Mouse (Mus musculus): ENCODE measurements around the gene Gm20388. TPM values are rescaled to one million over a fixed set of nuclear protein-coding genes. Genes with fewer than 3 reads are reported as not detected.

The Gm20388 gene
- total RNA-seq, 2 experiments from 2014 or later = 4.0 TPM; not detected in 1

DNA sequence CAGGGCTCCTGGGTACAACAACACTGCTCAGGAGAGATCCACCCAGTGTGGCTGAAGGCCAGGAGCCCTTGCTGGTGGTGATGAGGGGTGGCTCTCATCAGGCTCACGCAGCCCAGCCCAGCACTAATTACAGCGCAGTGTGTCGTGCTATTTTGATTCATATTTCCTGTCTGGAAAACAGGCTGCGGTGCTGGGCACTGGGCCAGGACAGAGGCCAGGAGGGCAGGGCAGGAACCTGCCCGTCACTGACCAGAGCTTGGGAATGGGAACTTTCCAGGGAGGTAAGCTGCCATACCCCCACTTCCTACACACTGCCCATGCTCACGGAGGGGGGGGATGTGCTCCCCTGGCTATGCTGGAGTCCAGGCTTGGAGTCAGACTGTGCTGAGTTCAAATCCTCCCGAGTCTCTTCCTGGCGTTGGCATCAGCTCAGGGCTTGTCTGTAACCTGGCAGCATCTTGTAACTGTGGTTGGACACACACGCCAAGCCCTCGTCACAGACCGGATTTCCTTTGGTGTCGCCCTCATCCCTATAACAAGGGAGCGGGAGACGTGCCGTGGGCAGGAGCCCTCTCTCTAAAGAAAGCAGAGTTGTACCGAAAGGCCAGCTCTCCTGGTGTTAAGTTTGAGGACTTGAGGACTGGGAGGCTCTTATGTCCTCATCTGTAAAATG is 1540.9 kb downstream of the Gm20388 start:
- DNase-seq = peak; percentile 78 to 87

DNA sequence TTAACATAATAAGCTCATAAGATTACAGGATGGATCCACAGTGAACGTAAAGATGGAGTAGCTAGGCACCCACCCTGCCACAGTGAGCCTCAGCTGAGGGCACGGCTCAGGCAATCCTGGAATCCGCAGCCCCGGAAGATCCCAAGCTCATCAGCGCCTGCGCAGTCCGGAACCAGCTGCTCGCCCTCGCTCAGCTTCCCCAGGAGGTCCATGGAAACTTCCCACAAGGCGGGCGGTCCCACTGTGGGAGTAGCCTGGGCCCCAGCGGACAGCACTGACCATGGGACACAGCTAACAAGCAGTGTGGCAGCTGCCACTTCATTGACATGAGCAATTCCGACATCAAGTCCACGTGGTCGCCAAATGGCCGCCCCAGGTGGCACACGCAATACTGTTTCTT is 1544.1 kb downstream of the Gm20388 start:
- no peak for DNase-seq

DNA sequence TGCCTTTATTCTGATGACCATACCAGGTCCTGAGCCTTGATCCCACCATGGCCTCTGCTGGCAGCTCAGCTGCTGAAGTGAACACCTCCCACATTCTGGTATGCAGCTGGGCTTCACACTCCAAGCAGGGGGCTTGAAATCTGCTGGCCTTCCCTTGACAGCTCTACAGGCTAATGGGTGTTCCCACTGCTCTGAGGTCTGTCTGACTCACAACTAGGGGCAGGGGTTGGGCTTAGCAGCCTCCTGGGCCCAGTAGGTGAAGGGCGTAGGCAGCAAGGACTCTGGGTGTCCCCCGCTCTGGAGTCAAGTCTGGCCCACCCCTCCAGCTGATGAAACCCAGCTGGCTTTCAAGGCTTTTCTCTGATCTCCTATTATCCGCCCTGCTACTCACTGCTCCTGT is 1550.6 kb downstream of the Gm20388 start:
- no peak for DNase-seq

DNA sequence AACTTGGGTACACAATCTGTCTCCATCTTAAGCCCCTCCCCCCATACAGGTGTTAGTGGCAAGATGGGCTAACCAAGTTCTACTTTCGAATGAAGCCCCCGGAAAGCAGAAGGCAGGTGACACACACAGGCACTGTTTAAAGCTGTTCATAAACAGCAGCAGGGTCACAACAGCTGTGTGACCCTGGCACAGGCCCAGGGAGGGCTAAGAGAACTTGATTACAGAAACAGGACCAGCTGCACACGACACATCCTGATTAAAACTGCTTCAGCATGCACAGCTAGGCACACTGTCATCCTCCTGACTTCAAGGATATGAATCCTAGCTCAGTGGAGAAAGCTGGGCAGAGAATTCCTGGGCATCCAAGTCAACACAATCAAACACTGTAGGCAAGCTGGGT is 1551.5 kb downstream of the Gm20388 start:
- DNase-seq = no peak

DNA sequence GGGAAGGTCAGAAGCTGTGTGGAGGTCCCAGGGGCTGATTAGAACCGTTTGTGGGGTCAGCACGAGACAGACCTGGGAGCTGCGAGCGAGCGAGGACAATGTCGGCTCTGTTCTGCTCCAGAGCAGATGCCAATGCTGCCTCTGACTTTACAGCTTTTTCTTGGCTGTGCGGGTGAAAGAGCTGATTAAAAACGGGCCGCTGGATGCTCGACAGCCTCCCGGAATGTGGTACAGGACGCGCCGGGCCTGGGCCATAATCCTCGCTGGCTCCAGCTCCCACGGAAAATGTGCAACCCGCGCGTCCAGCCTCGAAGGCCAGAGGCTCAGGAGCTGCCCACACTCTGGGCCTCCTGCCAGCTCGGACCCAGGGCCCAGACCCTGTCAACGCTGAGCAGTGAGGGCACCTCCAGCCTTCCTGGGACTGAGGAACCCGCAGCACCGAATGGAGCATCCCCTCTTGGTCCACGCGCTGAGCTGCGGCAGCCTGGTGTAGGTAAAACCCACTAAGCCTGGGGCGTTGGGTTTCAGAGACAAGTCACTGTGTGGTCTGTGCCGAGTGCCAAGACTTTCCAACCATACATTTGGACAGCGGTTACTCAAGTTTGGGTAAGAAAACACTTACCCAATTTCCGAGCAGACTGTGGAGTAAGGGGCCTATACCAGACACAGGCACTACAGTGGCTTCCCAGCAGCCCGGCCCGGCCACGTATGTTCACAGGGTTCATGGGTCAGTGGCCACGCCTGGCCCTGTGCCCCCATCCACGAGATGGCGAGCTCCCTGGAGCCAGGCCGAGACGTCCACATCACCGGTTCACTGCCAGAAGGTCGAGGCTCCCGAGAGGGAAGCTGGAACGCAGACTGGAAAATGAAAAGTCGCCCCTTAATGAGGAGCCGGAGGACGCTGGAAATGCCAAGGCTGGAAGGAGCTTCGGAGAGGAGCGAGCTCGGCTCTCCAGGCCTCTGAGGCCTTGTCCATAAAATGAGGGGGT is 1557.7 kb downstream of the Gm20388 start:
- DNase-seq = no peak

DNA sequence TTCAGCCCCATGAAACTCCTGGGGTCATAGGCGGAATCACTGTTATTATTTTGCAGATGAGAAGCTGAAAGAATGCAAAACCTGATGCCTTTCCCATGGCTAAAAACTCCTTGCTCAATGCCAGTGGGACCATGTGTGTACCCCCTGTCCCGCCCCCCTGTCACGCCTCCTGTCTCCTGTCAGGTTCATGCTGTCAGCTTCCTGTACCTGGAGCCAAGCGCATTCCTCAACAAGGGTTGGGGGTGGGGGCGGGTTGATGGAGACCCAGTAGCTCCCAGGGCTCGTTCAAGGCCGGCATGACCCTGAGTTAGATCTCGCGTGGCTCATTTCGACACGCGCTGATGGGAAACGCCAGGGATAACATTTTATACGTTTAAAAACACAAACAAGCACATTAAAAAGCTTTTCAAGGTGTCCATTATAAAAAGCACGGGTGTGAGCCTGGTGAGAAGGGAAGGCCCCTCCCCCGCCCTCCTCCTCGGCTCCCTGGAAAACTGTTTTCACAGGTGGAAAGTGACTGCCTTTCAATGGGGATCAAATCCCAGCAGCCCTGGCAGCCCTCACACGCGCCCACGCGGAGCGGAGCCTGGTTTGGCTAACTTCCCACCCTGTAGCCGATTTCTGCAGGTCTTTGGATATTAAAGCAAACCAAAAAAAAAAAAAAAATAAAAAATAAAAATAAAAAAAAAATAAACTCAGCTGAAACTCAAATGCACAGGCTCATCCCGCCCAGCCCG is 1563.7 kb downstream of the Gm20388 start:
- DNase-seq = no peak

DNA sequence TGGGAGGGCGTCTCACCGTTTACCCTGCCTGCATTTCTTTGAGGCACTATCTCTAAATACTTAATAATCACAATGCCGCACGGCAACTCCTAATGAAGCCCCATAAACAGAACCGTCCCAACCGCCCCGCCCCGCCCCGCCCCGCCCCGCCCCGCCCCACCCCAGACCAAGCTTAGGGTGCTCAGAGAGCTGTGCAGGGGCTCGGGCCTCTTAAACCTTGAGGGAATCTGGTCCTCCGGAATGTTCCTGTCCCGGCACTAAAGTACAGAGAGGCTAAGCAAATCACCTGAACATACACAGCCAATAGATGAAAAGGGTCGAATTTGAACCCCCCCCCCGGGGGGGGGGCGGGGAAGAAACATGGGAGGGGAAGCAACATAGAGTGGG is 1564.2 kb downstream of the Gm20388 start:
- DNase-seq = no peak

DNA sequence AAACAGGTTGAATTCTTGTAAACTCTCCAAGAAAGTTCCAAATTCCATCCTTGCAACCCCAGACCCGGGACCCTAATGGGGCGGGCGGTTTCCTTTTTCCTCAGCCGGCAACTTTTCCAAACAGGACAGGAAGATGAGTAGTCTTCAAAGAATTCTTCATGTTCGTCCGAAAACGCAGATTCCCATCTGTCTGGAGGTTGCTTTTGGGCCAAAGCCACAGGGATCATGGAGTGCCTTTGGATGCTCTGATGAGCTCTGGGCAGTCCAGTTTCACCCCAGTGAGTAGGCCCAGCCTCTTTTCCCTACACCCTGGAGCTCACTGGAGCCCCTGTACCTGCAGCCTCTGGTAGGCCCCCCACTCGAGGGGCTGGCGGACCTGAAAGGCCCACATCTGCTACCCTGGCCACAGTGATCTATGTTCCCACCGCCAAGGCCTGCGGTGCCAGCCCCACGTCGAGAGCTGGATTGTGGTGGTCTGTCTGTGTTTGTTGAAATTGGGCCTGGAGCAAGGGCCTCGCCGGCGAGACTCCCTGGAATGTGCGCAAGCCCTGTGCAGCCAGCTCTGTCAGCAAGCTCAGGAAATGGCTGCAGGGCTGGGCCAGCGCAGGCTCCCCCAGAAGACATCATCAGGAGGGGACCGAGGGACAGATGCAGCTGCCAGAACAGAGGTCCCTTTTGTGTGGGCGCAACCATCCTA is 1567.4 kb downstream of the Gm20388 start:
- peak; percentile 27 to 31 for DNase-seq

DNA sequence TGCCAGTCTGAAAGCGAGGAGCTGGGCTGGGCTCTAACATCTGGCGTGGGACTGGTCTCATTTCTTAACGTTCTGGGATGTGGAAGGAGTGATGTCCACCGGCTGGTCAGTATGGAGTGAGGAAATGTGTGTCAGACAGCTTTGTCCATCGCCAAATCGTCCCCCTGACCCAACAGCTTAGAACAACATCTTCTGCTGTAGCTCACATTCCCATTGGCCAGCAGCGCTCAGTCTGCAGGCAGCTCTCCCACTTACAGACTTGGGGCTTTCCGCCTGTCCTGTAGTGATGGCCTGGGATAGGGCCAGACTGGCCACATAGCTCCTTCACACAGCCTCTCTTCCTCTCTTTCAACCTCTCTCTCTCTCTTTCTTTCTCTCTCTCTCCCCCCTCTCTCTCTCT is 1568.5 kb downstream of the Gm20388 start:
- DNase-seq = no peak

DNA sequence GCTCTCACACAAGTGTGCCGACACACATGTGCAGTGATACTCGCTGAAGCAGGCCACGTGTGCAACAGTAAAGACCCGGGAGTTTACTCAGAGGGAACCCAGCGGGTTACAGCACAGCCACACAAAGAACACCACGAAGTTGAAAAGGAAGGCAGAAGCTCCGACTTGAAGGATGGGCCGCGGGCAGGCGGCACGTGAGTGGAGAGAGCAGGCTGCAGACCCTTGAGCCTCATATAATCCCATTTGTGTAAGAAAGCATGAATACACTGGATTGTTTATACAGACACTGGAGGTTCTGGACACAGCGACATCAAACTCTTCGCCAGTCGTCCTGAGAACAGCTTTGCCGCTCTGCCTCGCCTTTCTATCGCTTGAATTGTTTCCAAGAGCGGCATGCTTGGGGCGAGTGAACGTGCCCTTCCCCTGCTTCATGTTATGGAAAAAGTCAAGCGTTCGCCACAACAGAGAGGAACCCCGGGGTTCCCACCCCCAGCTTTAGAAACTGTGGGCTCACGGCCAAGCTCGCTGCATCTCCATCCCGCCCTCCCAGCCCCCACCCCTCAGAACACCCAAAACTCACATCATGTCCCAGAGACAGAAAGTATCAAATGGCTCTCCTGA is 1569.9 kb downstream of the Gm20388 start:
- DNase-seq = no peak

DNA sequence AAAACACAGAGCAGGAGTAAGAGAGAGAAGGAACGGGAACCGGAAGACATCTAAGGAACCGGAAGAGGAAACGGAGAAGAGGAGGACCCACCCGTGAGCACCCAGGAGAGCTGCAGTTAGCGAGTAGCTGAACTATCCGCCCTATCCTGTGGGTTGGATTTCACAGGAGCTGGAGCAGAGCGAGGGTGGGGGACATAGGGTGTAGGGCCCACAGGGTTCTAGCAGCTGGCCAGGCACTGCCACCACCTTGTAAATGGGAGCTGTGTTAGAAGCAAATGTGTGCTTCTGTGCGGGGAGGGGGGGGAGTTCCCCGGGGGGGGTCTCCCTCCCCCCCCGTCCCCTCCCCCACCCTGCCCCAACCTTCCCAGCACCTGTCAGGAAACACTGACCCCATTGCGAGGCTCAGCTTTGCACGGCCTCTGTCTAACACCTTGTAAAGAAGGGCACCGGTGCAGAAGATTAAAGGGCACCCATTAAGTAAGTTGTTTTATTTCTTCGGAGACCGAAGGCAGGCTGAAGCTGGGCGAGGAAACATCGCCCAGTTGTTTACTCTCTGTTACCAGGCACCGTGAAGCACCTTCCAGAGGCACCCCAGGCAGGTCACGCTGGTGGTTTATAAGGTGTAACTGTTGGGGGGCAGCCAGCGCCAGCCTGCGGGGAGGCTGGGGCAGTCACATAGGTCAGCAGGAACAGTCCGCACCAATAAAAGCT is 1573.6 kb downstream of the Gm20388 start:
- DNase-seq = no peak

DNA sequence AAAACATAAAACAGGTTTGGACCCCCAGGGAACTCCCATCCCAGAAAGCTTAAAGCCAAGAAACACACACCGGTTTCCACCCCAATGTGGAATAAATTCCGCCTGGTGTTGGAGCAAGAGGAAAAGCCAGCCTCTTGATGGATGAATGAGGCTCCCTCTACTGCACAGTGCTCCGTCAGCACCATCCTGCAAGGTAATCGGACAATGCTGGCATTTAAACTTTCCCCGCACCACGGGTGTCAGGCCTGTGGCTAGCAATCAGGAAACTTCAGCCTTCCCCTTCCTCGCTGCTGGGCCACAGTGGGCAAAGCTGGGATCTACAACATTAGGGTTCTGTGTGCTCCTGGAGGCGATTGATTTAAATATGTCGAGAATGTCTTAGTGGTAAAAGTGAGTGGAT is 1581.0 kb downstream of the Gm20388 start:
- DNase-seq = no peak

DNA sequence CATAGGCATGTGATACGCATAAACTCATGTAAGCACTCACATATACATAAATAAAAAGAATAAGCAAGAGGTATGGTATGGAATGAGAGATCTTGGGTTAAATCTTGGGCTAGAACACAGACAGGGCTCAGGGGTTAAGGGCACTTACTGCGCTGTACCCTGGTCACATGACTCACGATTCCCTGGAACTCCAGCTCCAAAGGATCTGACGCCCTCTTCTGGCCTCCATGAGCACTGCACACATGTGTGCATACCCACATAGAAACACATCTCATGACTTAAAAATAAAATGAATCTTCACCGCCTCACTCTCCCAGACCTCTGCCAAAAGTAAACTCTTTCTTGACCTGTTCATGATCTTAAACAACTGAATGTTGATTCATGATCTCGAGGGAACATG is 1587.0 kb downstream of the Gm20388 start:
- no peak for DNase-seq

DNA sequence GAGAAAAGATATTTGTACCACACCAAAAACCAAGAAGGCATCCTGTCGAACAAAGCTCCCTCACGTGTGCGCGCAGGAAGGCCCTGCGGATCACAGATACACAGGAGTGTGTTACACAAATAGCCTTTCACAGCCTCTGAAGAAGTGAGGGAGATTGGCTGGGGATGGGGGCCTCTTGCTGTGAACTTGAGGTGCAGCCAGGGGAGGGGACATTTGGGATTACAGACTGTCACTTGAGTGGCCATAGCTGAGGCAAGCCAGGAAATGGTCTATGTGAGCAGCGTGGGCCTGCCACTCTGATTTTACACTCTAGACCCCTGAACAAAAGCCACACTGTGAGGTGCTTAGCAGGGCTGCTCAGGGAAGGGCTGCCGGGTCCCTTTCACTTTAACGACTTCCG is 1601.1 kb downstream of the Gm20388 start:
- DNase-seq = no peak

DNA sequence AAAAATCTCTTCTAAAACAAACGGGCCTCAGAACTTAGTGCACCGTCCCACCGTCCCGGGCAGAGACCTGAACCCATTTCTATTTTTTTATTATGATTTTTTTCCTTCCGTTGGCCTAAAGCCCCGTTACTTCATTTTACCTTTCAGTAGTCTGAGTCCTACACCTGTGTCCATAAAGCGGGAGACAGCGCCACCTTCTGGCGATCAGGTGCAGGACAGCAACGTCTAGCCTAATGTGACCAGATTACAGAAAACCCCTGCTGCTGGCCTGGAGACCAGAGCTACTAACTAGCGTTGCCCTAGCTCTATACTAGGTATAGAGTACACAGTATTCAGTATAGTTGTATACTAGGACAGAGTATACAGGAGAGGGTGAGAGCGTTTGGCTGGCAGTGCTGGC is 1602.8 kb downstream of the Gm20388 start:
- peak; percentile 71 to 93 for DNase-seq

DNA sequence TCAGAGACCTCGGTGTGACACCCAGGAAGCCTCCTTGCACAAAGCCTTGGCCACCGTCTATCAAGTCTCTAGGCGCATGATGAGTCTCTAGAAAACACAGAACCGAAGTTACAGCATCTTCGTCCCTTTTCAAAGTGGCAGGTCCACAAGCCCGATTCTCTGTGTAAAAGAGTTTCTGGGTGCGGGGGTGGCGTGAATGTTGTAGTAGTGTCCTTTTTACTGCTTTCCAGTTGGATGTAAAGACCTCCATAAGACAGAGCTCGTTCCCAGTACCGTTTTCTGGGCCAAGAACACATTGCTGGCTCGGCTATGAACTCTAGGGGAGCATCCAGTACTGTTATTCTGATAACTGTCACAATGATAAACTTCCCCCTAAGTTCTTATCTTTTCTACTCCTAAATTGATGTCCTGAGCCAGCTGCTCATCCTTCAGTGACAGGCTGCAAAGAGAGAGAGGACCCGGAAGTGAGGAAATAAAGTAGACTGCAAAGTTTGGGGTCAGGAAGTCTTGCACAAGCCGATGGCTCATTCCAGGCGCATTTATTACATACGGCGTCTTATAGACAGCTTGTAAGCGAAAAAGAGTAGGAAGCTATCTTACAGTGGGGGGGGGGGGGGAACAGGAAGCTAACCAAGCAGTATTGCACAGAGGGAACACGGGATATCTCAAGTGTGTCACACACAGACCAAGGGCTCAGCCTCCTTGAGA is 1614.6 kb downstream of the Gm20388 start:
- DNase-seq = no peak

DNA sequence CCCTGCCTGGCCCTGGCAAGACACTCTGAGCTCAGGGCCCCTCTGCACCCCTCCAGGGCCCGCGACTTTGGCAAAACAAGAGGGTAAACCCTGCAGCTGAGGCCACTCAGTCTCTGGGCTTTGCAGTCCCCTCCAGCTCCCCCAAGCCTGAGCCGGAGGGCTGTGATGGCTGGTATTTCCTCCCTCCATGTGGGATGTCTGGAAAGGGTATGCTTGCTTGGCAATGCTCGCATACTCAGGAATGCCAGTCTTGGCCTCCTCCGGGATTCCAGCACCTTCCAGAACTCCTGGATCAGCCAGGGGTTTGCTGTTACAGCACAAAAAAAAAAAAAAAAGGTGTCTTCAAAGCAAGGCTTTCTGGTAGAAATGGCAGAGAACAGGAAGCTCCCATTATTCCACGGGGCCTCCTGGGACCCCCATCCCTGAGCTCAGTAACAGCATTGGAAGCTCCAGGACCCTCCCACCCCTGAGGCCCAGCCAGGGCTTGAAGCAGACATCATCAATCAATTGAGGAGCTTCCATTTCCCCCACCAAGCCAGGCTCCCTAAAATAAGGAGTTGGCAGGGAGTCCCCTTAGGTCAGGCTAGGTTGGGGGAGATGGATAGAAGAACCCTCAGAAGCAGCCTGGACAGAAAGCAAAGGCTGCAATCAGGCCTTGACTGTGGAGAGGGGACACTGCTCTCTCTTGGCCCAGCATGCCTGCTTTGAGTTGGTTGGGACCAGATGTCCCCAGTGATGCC is 1616.3 kb downstream of the Gm20388 start:
- DNase-seq = no peak

DNA sequence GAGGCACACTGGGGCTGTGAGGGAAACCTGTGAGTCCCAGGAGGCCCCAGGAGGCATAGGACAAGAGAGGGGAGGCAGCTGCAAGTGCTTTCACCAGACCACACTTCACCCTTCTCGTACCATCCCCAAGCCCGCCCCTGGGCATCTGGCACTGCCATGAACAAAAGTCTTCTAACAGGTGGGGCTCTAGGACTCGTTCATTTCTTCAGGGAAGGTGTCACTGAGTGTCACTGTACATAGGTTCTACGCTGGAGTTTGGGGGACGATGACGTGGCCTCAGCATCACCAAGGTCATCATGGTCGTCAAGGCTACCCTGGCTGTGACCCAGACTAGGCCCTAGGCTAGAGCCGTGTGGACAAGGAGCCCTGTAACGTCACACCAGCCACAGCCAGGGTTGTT is 1617.1 kb downstream of the Gm20388 start:
- no peak for DNase-seq

DNA sequence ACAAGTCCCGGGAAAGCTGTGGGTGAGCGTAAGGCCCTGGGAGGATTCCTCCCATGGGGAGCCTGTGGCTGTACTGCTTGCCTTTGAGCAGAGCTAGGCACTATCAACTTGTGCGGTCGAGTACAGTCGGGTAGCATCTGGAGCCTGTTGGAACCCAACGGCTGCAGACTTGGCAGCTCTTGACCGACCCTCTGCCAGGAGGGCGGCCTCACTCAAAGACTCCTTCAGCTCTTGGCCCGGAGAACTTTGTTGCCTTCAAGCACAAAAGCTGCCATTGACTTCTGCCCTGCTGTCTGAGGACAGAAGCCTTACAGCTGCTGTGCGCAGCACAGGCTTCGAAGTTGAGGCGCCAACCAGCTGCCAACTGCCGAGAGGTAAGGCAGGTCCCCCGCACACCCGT is 1618.1 kb downstream of the Gm20388 start:
- peak; percentile 59 to 66 for DNase-seq

DNA sequence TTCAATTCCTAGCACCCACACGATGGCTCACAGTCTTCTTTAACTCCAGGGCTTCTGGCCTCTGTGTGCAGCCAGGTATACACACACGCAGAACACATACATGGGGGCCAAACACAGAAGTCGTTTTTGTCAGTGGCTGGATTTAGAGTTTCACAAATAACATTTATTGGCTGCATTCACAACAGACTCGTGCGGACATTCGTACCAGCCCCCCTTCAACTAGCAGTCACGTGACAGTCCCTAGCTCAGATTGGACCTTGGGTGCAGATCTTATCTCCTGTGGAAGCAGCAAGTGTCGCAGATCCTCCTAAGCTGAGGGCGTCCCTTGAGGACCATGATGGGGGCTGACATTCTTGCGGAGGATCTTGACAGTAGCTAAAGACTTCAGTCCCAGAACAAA is 1620.0 kb downstream of the Gm20388 start:
- no peak for DNase-seq
